Mouse (Mus musculus): Measurements from ENCODE around the gene Six5. TPM values are rescaled to one million over a fixed set of nuclear protein-coding genes. Genes with fewer than 3 reads are reported as not detected.

Six5 gene
- polyA plus RNA-seq, 1 experiment from 2014 or later: 7.4 TPM

DNA sequence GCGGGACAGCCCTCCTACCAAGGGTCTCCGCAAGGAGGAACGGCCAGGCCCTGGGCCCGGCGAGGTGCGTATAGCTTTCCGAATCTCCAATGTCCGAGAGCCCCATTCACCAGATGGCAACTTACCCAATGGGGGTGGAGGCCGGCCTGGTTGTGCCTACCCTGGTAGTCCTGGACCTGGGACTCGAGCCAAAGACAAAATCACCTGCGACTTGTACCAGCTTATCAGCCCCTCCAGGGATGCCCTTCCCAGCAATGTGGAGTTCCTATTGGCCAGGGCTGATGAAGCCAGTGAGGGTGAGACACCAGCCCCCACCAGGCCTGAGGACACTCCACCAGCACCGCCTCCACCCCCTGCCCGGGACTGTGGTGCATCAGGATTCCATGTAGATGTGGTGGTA lies 41.8 kb downstream of the Six5 start:
- no peaks in the 10 kb centered on the region for H3K9me3 ChIP-seq (ENCODE audit: control insufficient read depth, low read length)
- H3K27me3 ChIP-seq (ENCODE audit: control insufficient read depth, insufficient read depth, low read length): no peaks in the 10 kb centered on the region
- H3K4me1 ChIP-seq (ENCODE audit: control insufficient read depth, insufficient read depth, low read length): 0 out of 2 replicates have a peak, but pooled peaks cover 3% of the 10 kb centered on the region
- H3K36me3 ChIP-seq (ENCODE audit: control insufficient read depth, insufficient read depth, low read length): peaks cover 12% of the 10 kb centered on the region
- WGBS: 96% methylated on average over 13 of the region's 13 CpGs
- no peak overlapping the region for H3K9ac ChIP-seq (ENCODE audit: low read length)
- no peak overlapping the region for H3K27ac ChIP-seq (ENCODE audit: low read depth, low read length)
- DNase-seq (ENCODE audit: low spot score) (no peak), ATAC-seq (ENCODE audit: insufficient read depth, low FRiP score, low TSS enrichment) (no peak)
- no peak overlapping the region for H3K4me3 ChIP-seq (ENCODE audit: low read depth, low read length)
- no peak overlapping the region for H3K4me2 ChIP-seq (ENCODE audit: low read depth)

DNA sequence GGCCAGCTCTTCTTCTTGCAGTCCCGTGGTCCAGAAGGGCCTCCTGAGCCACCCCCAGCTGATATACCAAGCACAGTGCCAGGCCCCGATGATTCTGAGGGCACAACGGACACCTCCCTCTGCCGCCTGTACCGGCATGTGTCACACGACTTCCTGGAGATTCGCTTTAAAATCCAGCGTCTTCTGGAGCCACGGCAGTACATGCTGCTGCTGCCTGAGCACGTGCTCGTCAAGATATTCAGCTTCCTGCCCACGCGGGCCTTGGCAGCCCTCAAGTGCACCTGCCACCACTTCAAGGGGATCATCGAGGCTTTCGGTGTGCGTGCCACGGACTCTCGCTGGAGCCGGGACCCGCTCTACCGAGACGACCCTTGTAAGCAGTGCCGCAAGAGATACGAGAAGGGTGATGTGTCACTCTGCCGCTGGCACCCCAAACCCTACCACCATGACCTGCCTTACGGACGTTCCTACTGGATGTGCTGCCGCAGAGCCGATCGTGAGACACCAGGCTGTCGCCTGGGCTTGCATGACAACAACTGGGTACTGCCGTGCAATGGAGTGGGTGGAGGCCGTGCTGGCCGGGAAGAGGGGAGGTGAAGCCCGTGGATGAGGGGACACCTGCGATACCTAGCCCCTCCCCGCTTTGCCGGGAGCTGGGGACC lies 42.4 kb downstream of the Six5 start:
- no peak overlapping the region for H3K27ac ChIP-seq (ENCODE audit: low read depth, low read length)

DNA sequence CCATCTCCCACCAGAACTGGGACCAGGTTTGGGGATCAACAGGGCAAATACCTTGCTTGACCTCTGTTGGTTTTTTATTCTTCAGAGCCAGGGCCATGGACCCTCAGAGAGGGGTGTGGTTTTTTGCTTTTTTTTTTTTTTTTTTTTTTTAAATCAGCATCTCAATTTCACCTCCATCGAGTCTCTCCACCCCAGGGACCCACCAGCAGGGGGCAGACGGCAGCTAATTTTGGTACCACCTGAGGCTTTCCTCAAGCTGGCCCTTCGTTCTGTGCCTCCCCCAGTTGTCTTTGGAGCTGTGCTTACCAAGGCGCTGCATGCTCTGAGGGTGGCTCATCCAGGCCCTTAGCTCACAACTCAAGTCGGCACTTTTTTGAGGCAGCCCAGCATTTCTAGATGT lies 43.0 kb downstream of the Six5 start:
- Histone ChIP-seq H3K4me1 (ENCODE audit: control insufficient read depth, insufficient read depth, low read length) (no peaks in the 10 kb centered on the region), H3K27me3 (ENCODE audit: control insufficient read depth, insufficient read depth, low read length) (no peaks in the 10 kb centered on the region), H3K9ac (ENCODE audit: low read length) (no peak overlapping the region), H3K4me3 (ENCODE audit: low read depth, low read length) (no peak overlapping the region), H3K27ac (ENCODE audit: low read depth, low read length) (no peak overlapping the region), H3K36me3 (ENCODE audit: control insufficient read depth, insufficient read depth, low read length) (peaks cover 12% of the 10 kb centered on the region), H3K9me3 (ENCODE audit: control insufficient read depth, low read length) (no peaks in the 10 kb centered on the region), H3K4me2 (ENCODE audit: low read depth) (no peak overlapping the region)
- 65% methylated on average over 5 of the region's 5 CpGs for WGBS
- ATAC-seq (ENCODE audit: insufficient read depth, low FRiP score, low TSS enrichment) (no peak), DNase-seq (ENCODE audit: low spot score) (peak; percentile 44)

More for the DNA sequence above, 42.4 kb downstream of the Six5 start:
- Histone ChIP-seq H3K4me3 (ENCODE audit: low read depth, low read length) (no peak overlapping the region), H3K4me1 (ENCODE audit: control insufficient read depth, insufficient read depth, low read length) (0 out of 2 replicates have a peak, but pooled peaks cover 3% of the 10 kb centered on the region), H3K4me2 (ENCODE audit: low read depth) (no peak overlapping the region), H3K9me3 (ENCODE audit: control insufficient read depth, low read length) (no peaks in the 10 kb centered on the region), H3K36me3 (ENCODE audit: control insufficient read depth, insufficient read depth, low read length) (peaks cover 12% of the 10 kb centered on the region), H3K9ac (ENCODE audit: low read length) (no peak overlapping the region), H3K27me3 (ENCODE audit: control insufficient read depth, insufficient read depth, low read length) (no peaks in the 10 kb centered on the region)
- DNase-seq (ENCODE audit: low spot score): no peak
- WGBS: 95% methylated on average over 38 of the region's 38 CpGs
- ATAC-seq (ENCODE audit: insufficient read depth, low FRiP score, low TSS enrichment): no peak

DNA sequence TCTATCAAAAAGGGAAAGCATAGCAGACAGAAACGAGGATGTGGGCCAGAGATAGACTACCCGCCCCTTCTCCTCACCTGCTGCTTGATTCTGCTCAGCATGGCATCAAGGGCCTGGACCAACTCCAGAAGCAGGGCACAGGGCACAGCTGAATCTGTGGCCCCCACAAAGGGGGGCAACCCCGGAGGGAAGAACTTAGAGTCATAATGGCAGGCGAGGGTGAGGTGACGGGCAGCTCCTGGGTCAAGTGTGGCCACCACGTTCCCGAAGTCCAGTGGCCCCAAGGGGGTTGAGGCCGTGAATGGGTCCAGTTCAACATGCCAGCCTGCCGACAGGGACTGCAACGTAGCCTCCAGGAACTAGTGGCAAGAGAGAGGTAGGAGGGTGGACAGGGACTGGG lies 52.4 kb downstream of the Six5 start:
- Histone ChIP-seq H3K4me3 (ENCODE audit: low read depth, low read length) (no peak overlapping the region), H3K9me3 (ENCODE audit: control insufficient read depth, low read length) (no peaks in the 10 kb centered on the region), H3K9ac (ENCODE audit: low read length) (no peak overlapping the region), H3K27me3 (ENCODE audit: control insufficient read depth, insufficient read depth, low read length) (no peaks in the 10 kb centered on the region), H3K27ac (ENCODE audit: low read depth, low read length) (no peak overlapping the region), H3K4me1 (ENCODE audit: control insufficient read depth, insufficient read depth, low read length) (peaks cover 15% of the 10 kb centered on the region), H3K4me2 (ENCODE audit: low read depth) (no peak overlapping the region), H3K36me3 (ENCODE audit: control insufficient read depth, insufficient read depth, low read length) (no peaks in the 10 kb centered on the region; the same call in 1 of the 2 replicates)
- DNase-seq (ENCODE audit: low spot score) (no peak), ATAC-seq (ENCODE audit: insufficient read depth, low FRiP score, low TSS enrichment) (no peak)
- WGBS: 89% methylated on average over 10 of the region's 10 CpGs

DNA sequence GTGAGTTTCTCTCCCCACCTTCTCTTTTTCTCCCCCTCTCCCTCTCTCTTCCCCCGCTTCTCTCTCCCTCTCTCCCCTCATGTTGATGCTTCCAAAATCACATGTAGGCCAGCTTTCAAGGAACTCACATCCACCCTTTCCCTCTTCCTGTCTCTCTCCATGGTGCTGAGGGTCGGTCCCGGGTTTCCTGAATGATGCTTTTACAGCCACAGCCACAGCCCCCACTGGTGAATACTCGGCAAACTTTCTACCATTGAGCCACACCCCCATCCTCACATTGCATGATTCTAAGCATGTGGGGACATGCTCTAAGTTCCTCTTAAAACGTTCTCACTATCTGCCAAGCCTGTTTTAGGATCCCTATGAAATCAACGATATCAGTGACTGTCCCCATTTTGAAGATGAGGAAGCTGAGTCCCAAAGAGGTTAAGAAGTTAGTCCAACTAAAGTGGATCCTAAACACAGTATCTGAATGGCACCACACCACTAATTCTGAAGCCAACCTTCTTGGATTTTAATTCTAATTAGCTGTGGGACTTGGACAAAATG lies 53.2 kb downstream of the Six5 start:
- Histone ChIP-seq H3K9ac (ENCODE audit: low read length) (no peak overlapping the region), H3K36me3 (ENCODE audit: control insufficient read depth, insufficient read depth, low read length) (no peaks in the 10 kb centered on the region; the same call in 1 of the 2 replicates), H3K4me3 (ENCODE audit: low read depth, low read length) (no peak overlapping the region), H3K9me3 (ENCODE audit: control insufficient read depth, low read length) (no peaks in the 10 kb centered on the region), H3K4me1 (ENCODE audit: control insufficient read depth, insufficient read depth, low read length) (peaks cover 15% of the 10 kb centered on the region), H3K4me2 (ENCODE audit: low read depth) (no peak overlapping the region; the same call in 1 of the 2 replicates), H3K27ac (ENCODE audit: low read depth, low read length) (no peak overlapping the region), H3K27me3 (ENCODE audit: control insufficient read depth, insufficient read depth, low read length) (no peaks in the 10 kb centered on the region)
- ATAC-seq (ENCODE audit: insufficient read depth, low FRiP score, low TSS enrichment) (no peak), DNase-seq (ENCODE audit: low spot score) (no peak)
- WGBS: 53% methylated on average over 6 of the region's 6 CpGs

Small RNAs within 50 kb of the gene (microRNA-seq; reads per million reads assigned to microRNA genes)
- gene Mir3100: not detected

Other genes starting within 250 kb of the Six5 start
- gene Pglyrp1, start 223.3 kb upstream of the Six5 start, polyA plus RNA-seq (2014; fragmentation: Nextera tagmentation; extraction: Ambion mirVana): 1.4 and 2.1 TPM in 2 replicates
- gene Ccdc61, start 184.2 kb upstream of the Six5 start, polyA plus RNA-seq (2014; fragmentation: Nextera tagmentation; extraction: Ambion mirVana): 25.5 and 26.2 TPM in 2 replicates
- 8.2 and 10.0 TPM in 2 replicates for gene Nova2, start 168.7 kb upstream of the Six5 start, polyA plus RNA-seq (2014; fragmentation: Nextera tagmentation; extraction: Ambion mirVana)
- gene Nanos2, start 107.2 kb upstream of the Six5 start, polyA plus RNA-seq (2014; fragmentation: Nextera tagmentation; extraction: Ambion mirVana): 0.29 TPM in 1 of 2 replicates, not detected in the other
- 4.4 and 4.7 TPM in 2 replicates for gene Mypop, start 103.3 kb upstream of the Six5 start, polyA plus RNA-seq (2014; fragmentation: Nextera tagmentation; extraction: Ambion mirVana)
- gene Irf2bp1, start 90.5 kb upstream of the Six5 start, polyA plus RNA-seq (2014; fragmentation: Nextera tagmentation; extraction: Ambion mirVana): 27.2 and 31.4 TPM in 2 replicates
- not detected in 2 replicates for gene Foxa3, start 71.1 kb upstream of the Six5 start, polyA plus RNA-seq (2014; fragmentation: Nextera tagmentation; extraction: Ambion mirVana)
- gene Sympk, start 70.2 kb upstream of the Six5 start, polyA plus RNA-seq (2014; fragmentation: Nextera tagmentation; extraction: Ambion mirVana): 30.5 and 35.6 TPM in 2 replicates
- gene Rsph6a, start 39.9 kb upstream of the Six5 start, polyA plus RNA-seq (2014; fragmentation: Nextera tagmentation; extraction: Ambion mirVana): not detected in 2 replicates
- gene Dmwd, start 18.4 kb upstream of the Six5 start, polyA plus RNA-seq (2014; fragmentation: Nextera tagmentation; extraction: Ambion mirVana): 29.7 and 31.7 TPM in 2 replicates
- 9.4 and 10.2 TPM in 2 replicates for gene Dmpk, start 10.7 kb upstream of the Six5 start, polyA plus RNA-seq (2014; fragmentation: Nextera tagmentation; extraction: Ambion mirVana)
- 1.3 and 1.4 TPM in 2 replicates for gene Gm4969, start 23.8 kb downstream of the Six5 start, polyA plus RNA-seq (2014; fragmentation: Nextera tagmentation; extraction: Ambion mirVana)
- gene Fbxo46, start 25.3 kb downstream of the Six5 start, polyA plus RNA-seq (2014; fragmentation: Nextera tagmentation; extraction: Ambion mirVana): 10.1 and 10.6 TPM in 2 replicates
- 12.9 and 13.9 TPM in 2 replicates for gene Qpctl, start 54.7 kb downstream of the Six5 start, polyA plus RNA-seq (2014; fragmentation: Nextera tagmentation; extraction: Ambion mirVana)
- gene Snrpd2, start 55.1 kb downstream of the Six5 start, polyA plus RNA-seq (2014; fragmentation: Nextera tagmentation; extraction: Ambion mirVana): 148 and 152 TPM in 2 replicates
- 0.69 and 0.76 TPM in 2 replicates for gene Gipr, start 71.5 kb downstream of the Six5 start, polyA plus RNA-seq (2014; fragmentation: Nextera tagmentation; extraction: Ambion mirVana)
- gene Eml2, start 81.8 kb downstream of the Six5 start, polyA plus RNA-seq (2014; fragmentation: Nextera tagmentation; extraction: Ambion mirVana): 1.3 and 2.0 TPM in 2 replicates
- 2.4 and 2.6 TPM in 2 replicates for gene Gpr4, start 117.9 kb downstream of the Six5 start, polyA plus RNA-seq (2014; fragmentation: Nextera tagmentation; extraction: Ambion mirVana)
- 43.7 and 45.9 TPM in 2 replicates for gene Opa3, start 133.7 kb downstream of the Six5 start, polyA plus RNA-seq (2014; fragmentation: Nextera tagmentation; extraction: Ambion mirVana)
- 54.6 and 57.6 TPM in 2 replicates for gene Vasp, start 177.2 kb downstream of the Six5 start, polyA plus RNA-seq (2014; fragmentation: Nextera tagmentation; extraction: Ambion mirVana)
- gene Ppm1n, start 185.5 kb downstream of the Six5 start, polyA plus RNA-seq (2014; fragmentation: Nextera tagmentation; extraction: Ambion mirVana): not detected in 2 replicates
- gene Rtn2, start 188.0 kb downstream of the Six5 start, polyA plus RNA-seq (2014; fragmentation: Nextera tagmentation; extraction: Ambion mirVana): 58.2 and 60.2 TPM in 2 replicates
- 0.07 TPM in 1 of 2 replicates, not detected in the other for gene Fosb, start 215.5 kb downstream of the Six5 start, polyA plus RNA-seq (2014; fragmentation: Nextera tagmentation; extraction: Ambion mirVana)